Mouse (Mus musculus): Measurements from ENCODE around the gene Vasn. TPM values are rescaled to one million over a fixed set of nuclear protein-coding genes. Genes with fewer than 3 reads are reported as not detected.
A peak's percentile ranks its signal among the peaks of the same experiment; 100 is the strongest.

Gene Vasn
- polyA plus RNA-seq, 1 experiment from 2014 or later = 3.6 TPM

GRCm38 (mm10) chr16:4634681-4635080, 5.1 kb upstream of the Vasn start:
- 84% methylated on average over 9 of the region's 9 CpGs for WGBS
- Histone ChIP-seq H3K36me3 (no peaks in the 10 kb centered on the region), H3K4me2 (replicated peaks) (no peak overlapping the region), H3K4me1 (no peaks in the 10 kb centered on the region), H3K9ac (replicated peaks) (no peak overlapping the region), H3K9me3 (no peaks in the 10 kb centered on the region), H3K27ac (replicated peaks) (no peak overlapping the region), H3K4me3 (no peak overlapping the region), H3K27me3 (no peaks in the 10 kb centered on the region)
- no peak for ATAC-seq (replicated peaks)

GRCm38 (mm10) chr16:4635760-4636159, 4.0 kb upstream of the Vasn start:
- Histone ChIP-seq H3K4me1 (peaks cover 10% of the 10 kb centered on the region), H3K27me3 (no peaks in the 10 kb centered on the region), H3K4me2 (replicated peaks) (no peak overlapping the region), H3K36me3 (no peaks in the 10 kb centered on the region), H3K4me3 (no peak overlapping the region), H3K9me3 (no peaks in the 10 kb centered on the region), H3K27ac (replicated peaks) (no peak overlapping the region), H3K9ac (replicated peaks) (no peak overlapping the region)
- WGBS = 75% methylated on average over 4 of the region's 4 CpGs
- ATAC-seq (replicated peaks) = no peak

DNA sequence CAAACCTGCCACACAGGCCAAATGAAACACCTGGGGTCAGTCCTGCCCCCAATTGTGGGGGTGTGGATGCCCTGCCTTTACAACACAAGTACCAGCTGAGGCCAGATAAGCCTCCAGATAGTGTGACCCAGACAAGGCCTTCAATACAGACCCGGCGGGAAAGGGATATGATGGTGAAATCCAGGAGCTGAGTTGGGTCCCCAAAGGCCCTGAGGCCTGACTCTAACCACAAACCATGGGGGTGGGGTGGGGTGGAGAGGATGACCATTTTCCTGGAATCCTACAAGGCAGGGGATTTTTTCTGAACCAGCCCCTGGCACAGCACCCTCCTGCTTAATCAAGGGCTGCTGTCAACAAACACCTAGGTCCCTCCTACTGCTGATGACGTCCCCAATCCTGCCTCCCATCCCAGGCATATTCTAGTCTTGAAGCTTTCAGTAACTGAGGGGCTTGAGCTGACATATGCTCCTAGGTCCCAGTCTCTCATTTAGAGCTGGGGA, 800 bp upstream of the Vasn start:
- H3K9me3 ChIP-seq = no peaks in the 10 kb centered on the region
- ATAC-seq (replicated peaks) = no peak
- 82% methylated on average over 3 of the region's 3 CpGs for WGBS

GRCm38 (mm10) chr16:4640267-4641005, 695 bp downstream of the Vasn start:
- H3K4me1 ChIP-seq = peaks cover 43% of the 10 kb centered on the region
- 0 out of 2 replicates have a peak overlapping the region, but pooled peaks have one; percentile 9 for H3K27ac ChIP-seq (replicated peaks)
- peak; percentile 1; the same call in 1 of the 2 replicates for ATAC-seq (replicated peaks)

More for the DNA sequence above, 800 bp upstream of the Vasn start:
- H3K9ac ChIP-seq (replicated peaks) = no peak overlapping the region
- H3K27ac ChIP-seq (replicated peaks) = no peak overlapping the region
- H3K4me3 ChIP-seq = no peak overlapping the region
- H3K36me3 ChIP-seq = no peaks in the 10 kb centered on the region
- H3K4me1 ChIP-seq = peaks cover 37% of the 10 kb centered on the region
- no peaks in the 10 kb centered on the region for H3K27me3 ChIP-seq
- no peak overlapping the region for H3K4me2 ChIP-seq (replicated peaks)

GRCm38 (mm10) chr16:4641119-4641838, 1.5 kb downstream of the Vasn start:
- Histone ChIP-seq H3K27me3 (no peaks in the 10 kb centered on the region), H3K4me1 (peaks cover 43% of the 10 kb centered on the region), H3K4me3 (no peak overlapping the region), H3K36me3 (no peaks in the 10 kb centered on the region), H3K9me3 (no peaks in the 10 kb centered on the region), H3K4me2 (replicated peaks) (0 out of 2 replicates have a peak overlapping the region, but pooled peaks have one; percentile 75), H3K27ac (replicated peaks) (no peak overlapping the region), H3K9ac (replicated peaks) (no peak overlapping the region)
- ATAC-seq (replicated peaks) = no peak
- WGBS = 58% methylated on average over 3 of the region's 3 CpGs

More at GRCm38 (mm10) chr16:4640267-4641005, 695 bp downstream of the Vasn start:
- H3K9me3 ChIP-seq = no peaks in the 10 kb centered on the region
- no peaks in the 10 kb centered on the region for H3K36me3 ChIP-seq
- 15% methylated on average over 17 of the region's 17 CpGs for WGBS
- no peaks in the 10 kb centered on the region for H3K27me3 ChIP-seq
- peak overlapping the region; percentile 75 for H3K4me2 ChIP-seq (replicated peaks)
- H3K4me3 ChIP-seq = peak overlapping the region; percentile 45
- peak overlapping the region; percentile 50 for H3K9ac ChIP-seq (replicated peaks)

- Histone ChIP-seq H3K36me3 (no peaks in the 10 kb centered on the region), H3K4me3 (no peak overlapping the region), H3K9me3 (no peaks in the 10 kb centered on the region), H3K4me2 (replicated peaks) (no peak overlapping the region), H3K27ac (replicated peaks) (peak overlapping the region; percentile 37; the same call in 1 of the 2 replicates), H3K4me1 (peaks cover 43% of the 10 kb centered on the region), H3K27me3 (no peaks in the 10 kb centered on the region), H3K9ac (replicated peaks) (no peak overlapping the region)
- no peak for ATAC-seq (replicated peaks)
- 44% methylated on average over 13 of the region's 13 CpGs for WGBS
Measured at GRCm38 (mm10) chr16:4642190-4642589, 2.4 kb downstream of the Vasn start.

DNA sequence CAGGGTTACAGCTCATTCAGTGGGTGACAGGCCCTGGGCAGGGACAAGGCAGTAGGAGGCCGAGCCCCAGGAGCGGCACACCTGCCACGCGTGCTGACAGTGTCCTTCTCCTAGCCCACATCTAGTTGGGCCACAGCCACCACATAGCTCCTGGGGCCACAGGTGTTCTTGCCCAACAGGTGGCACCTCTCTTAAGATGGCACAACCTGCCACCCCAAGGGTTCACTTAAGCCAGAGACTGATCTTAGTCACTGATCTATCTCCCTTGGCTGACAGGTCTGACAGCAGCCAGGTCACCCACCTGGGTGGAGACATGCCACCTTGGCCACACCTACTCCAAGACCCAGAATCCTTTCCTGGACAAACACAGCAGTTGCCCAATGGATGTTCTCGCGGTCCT, 3.2 kb downstream of the Vasn start:
- Histone ChIP-seq H3K27ac (replicated peaks) (no peak overlapping the region), H3K27me3 (no peaks in the 10 kb centered on the region), H3K4me1 (peaks cover 43% of the 10 kb centered on the region), H3K9me3 (no peaks in the 10 kb centered on the region), H3K36me3 (no peaks in the 10 kb centered on the region), H3K4me2 (replicated peaks) (no peak overlapping the region), H3K4me3 (no peak overlapping the region), H3K9ac (replicated peaks) (no peak overlapping the region)
- ATAC-seq (replicated peaks) = no peak
- WGBS = 77% methylated on average over 6 of the region's 6 CpGs

DNA sequence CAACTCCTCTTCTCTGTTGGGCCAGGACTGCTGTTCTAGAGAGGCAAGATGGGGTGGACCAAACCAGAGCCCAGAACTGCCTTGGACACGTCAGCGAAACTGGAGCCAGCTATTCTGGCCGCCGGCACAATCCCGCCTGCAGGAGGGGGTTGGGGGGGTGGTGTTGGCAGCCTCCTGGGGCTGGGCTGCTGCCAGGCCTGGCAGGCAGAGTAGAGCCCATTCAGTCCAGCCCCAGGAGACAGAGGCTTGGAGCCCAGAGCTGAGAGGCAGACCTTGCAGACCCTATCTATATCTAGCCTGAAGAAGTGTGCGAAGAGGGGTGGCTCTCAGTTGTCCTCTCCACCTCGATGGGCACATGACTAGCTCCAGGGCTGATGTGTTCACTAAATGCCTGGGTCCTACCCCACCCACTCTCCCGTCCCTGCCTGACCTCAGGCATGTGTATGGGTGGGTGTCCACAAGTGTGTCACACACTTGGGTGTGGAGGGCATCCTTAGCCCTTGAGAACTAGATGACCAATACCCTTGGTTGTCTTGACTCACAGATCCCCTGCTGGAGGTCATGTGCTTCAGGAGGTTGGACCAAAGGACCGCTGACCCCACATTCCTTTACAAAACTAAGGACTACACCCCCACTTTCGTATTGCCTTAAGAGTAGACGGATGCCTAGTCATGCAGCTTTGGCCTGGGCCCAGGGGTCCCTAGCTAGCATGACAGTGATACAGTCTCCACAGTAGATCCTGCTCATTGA, 4.1 kb downstream of the Vasn start:
- H3K4me1 ChIP-seq = peaks cover 43% of the 10 kb centered on the region
- H3K4me2 ChIP-seq (replicated peaks) = no peak overlapping the region
- WGBS = 48% methylated on average over 11 of the region's 11 CpGs
- peak; percentile 76 for ATAC-seq (replicated peaks)
- no peak overlapping the region for H3K9ac ChIP-seq (replicated peaks)
- no peak overlapping the region for H3K4me3 ChIP-seq
- H3K9me3 ChIP-seq = no peaks in the 10 kb centered on the region
- no peaks in the 10 kb centered on the region for H3K27me3 ChIP-seq
- H3K36me3 ChIP-seq = no peaks in the 10 kb centered on the region
- H3K27ac ChIP-seq (replicated peaks) = peak overlapping the region; percentile 46

- WGBS = 74% methylated on average over 4 of the region's 4 CpGs
- no peak overlapping the region for H3K27ac ChIP-seq (replicated peaks)
- peaks cover 32% of the 10 kb centered on the region for H3K4me1 ChIP-seq
- H3K4me2 ChIP-seq (replicated peaks) = no peak overlapping the region
- no peak overlapping the region for H3K4me3 ChIP-seq
- no peaks in the 10 kb centered on the region for H3K9me3 ChIP-seq
- peaks cover 2% of the 10 kb centered on the region; the same call in 1 of the 2 replicates for H3K36me3 ChIP-seq
- no peaks in the 10 kb centered on the region for H3K27me3 ChIP-seq
- no peak overlapping the region for H3K9ac ChIP-seq (replicated peaks)
- ATAC-seq (replicated peaks) = no peak
Measured at GRCm38 (mm10) chr16:4645867-4646266, 6.1 kb downstream of the Vasn start.

DNA sequence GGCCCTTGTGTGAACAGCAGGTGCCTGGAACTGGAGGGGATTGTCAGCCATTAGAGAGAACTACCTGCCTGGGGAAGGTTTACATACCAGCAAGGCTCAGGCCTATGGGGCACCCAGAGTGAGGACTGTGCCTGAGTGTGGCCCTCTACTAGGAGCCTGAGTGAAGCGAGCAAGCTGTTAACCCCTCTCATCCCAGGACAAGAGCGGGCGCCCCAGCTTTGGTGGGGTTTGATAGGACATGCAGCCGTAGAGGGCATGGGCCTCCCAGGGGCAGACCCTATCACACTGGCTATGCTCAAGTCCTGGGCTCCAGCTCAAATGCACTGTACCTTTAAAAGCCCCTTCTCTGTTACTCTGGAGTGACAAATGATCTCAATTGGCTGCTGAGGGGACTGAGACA, 7.1 kb downstream of the Vasn start:
- no peak overlapping the region for H3K9ac ChIP-seq (replicated peaks)
- no peaks in the 10 kb centered on the region for H3K9me3 ChIP-seq
- H3K4me1 ChIP-seq = peaks cover 26% of the 10 kb centered on the region
- H3K27ac ChIP-seq (replicated peaks) = no peak overlapping the region; the same call in 1 of the 2 replicates
- no peak overlapping the region for H3K4me2 ChIP-seq (replicated peaks)
- ATAC-seq (replicated peaks) = no peak
- 73% methylated on average over 4 of the region's 4 CpGs for WGBS
- H3K4me3 ChIP-seq = no peak overlapping the region
- peaks cover 5% of the 10 kb centered on the region; the same call in 1 of the 2 replicates for H3K36me3 ChIP-seq
- no peaks in the 10 kb centered on the region for H3K27me3 ChIP-seq

GRCm38 (mm10) chr16:4647651-4648141, 8.0 kb downstream of the Vasn start:
- H3K27ac ChIP-seq (replicated peaks) = no peak overlapping the region
- H3K9ac ChIP-seq (replicated peaks) = no peak overlapping the region
- no peak for ATAC-seq (replicated peaks)
- no peak overlapping the region for H3K4me3 ChIP-seq
- no peak overlapping the region for H3K4me2 ChIP-seq (replicated peaks)
- H3K4me1 ChIP-seq = peaks cover 18% of the 10 kb centered on the region
- H3K27me3 ChIP-seq = no peaks in the 10 kb centered on the region
- H3K9me3 ChIP-seq = no peaks in the 10 kb centered on the region
- WGBS = 80% methylated on average over 13 of the region's 13 CpGs
- peaks cover 8% of the 10 kb centered on the region; the same call in 1 of the 2 replicates for H3K36me3 ChIP-seq

Data from forebrain, embryonic 15.5 days (tissue).